Comparison of ENCODE assay signal across 33 mouse cellular contexts in the genomic region with DNA sequence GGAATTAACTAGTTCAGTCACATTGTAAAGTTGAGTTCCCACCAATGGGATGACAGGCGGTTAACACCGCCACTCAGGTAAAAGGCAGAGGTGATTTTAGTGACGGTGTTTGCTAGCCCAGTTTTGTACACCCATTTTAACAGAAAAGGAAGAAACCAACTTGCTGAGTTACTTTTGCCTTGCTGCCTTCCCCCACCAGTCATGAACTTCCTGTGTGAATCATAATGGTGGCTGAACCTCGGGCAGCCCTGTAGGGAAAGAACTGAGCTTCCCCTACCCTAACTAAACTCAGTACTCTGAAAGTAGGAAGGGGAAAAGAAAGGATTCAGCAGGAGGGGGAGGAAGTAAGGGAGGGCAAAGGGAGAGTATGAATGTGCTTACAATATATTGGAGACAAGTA. TPM values are rescaled to one million over a fixed set of nuclear protein-coding genes. Genes with fewer than 3 reads are reported as not detected.
DNase-seq lines count a peak whose midpoint lies in the region; ATAC-seq lines count a peak whose summit lies in the region.
"Had no signal": no experiment of that assay in that cellular context is flagged by ENCODE, and none has a peak within 500 bp of the region (broad histone marks: within the 10 kb centered on the region; RNA-seq: fewer than 3 reads in every experiment).

No protein-coding gene starts in this region.

- 77% methylated on average over 4 of the region's 4 CpGs for WGBS in heart, embryonic 13.5 days
- WGBS in midbrain, embryonic 11.5 days, result 90% methylated on average over 4 of the region's 4 CpGs
- WGBS in midbrain, embryonic 16.5 days, result 91% methylated on average over 4 of the region's 4 CpGs
- 71% methylated on average over 4 of the region's 4 CpGs for WGBS in liver, embryonic 11.5 days

- no peak overlapping the region for H3K4me3 ChIP-seq in heart, embryonic 13.5 days
- H3K4me3 ChIP-seq in midbrain, embryonic 11.5 days (ENCODE audit: low read depth, low read length), result no peak overlapping the region
- no peak overlapping the region for H3K4me3 ChIP-seq in midbrain, embryonic 16.5 days (ENCODE audit: low read depth, low read length)
- no peak overlapping the region for H3K4me3 ChIP-seq in liver, embryonic 11.5 days (ENCODE audit: low read depth, low read length)
- H3K4me3 ChIP-seq: hindbrain, embryonic 13.5 days; midbrain, embryonic 13.5 days; stomach, embryonic 15.5 days had no signal

- H3K27me3 ChIP-seq in heart, embryonic 13.5 days (replicated peaks), result no peaks in the 10 kb centered on the region
- no peaks in the 10 kb centered on the region for H3K27me3 ChIP-seq in midbrain, embryonic 11.5 days (ENCODE audit: control insufficient read depth, insufficient read depth, low read length)
- no peaks in the 10 kb centered on the region for H3K27me3 ChIP-seq in midbrain, embryonic 16.5 days (ENCODE audit: control insufficient read depth, insufficient read depth, low read depth, low read length)
- H3K27me3 ChIP-seq in liver, embryonic 11.5 days (replicated peaks; ENCODE audit: control insufficient read depth, insufficient read depth, low read length), result no peaks in the 10 kb centered on the region
- H3K27me3 ChIP-seq: hindbrain, embryonic 13.5 days; midbrain, embryonic 13.5 days; stomach, embryonic 15.5 days had no signal

- H3K36me3 ChIP-seq in heart, embryonic 13.5 days, result peaks cover 40% of the 10 kb centered on the region
- no peaks in the 10 kb centered on the region for H3K36me3 ChIP-seq in midbrain, embryonic 11.5 days (ENCODE audit: control insufficient read depth, insufficient read depth, low read length)
- no peaks in the 10 kb centered on the region for H3K36me3 ChIP-seq in midbrain, embryonic 16.5 days (ENCODE audit: control insufficient read depth, insufficient read depth, low read length)
- no peaks in the 10 kb centered on the region for H3K36me3 ChIP-seq in liver, embryonic 11.5 days (ENCODE audit: control insufficient read depth, insufficient read depth, low read length)
- H3K36me3 ChIP-seq: hindbrain, embryonic 13.5 days; midbrain, embryonic 13.5 days; stomach, embryonic 15.5 days had no signal

- no peak for ATAC-seq in heart, embryonic 13.5 days (ENCODE audit: extremely low read depth, insufficient number of reproducible peaks, low FRiP score, low TSS enrichment)
- ATAC-seq in midbrain, embryonic 11.5 days (ENCODE audit: low FRiP score), result no peak
- ATAC-seq in midbrain, embryonic 16.5 days, result no peak
- no peak for ATAC-seq in liver, embryonic 11.5 days (replicated peaks; ENCODE audit: low FRiP score)
- ATAC-seq: activated CD4-positive, CD25-positive, alpha-beta regulatory T cell, adult 4 months; inflammation-experienced regulatory T-cells, adult 6 months; midbrain, embryonic 13.5 days had no signal

- H3K4me1 ChIP-seq in heart, embryonic 13.5 days, result peaks cover 14% of the 10 kb centered on the region
- no peaks in the 10 kb centered on the region for H3K4me1 ChIP-seq in midbrain, embryonic 11.5 days (ENCODE audit: control insufficient read depth, insufficient read depth, low read length)
- no peaks in the 10 kb centered on the region for H3K4me1 ChIP-seq in midbrain, embryonic 16.5 days (ENCODE audit: control insufficient read depth, insufficient read depth, low read length)
- H3K4me1 ChIP-seq in liver, embryonic 11.5 days (replicated peaks; ENCODE audit: control insufficient read depth, insufficient read depth, low read length), result peaks cover 16% of the 10 kb centered on the region
- H3K4me1 ChIP-seq: hindbrain, embryonic 13.5 days; midbrain, embryonic 13.5 days had no signal

- DNase-seq in heart, adult 8-10 months (ENCODE audit: low spot score), result no peak
- DNase-seq in midbrain, embryonic 11.5 days (ENCODE audit: low spot score, missing footprints), result peak; percentile 59
- DNase-seq in liver, embryonic 11.5 days (ENCODE audit: low spot score), result no peak
- DNase-seq in right cerebral cortex, postnatal 4 days, result no peak
- DNase-seq in adrenal gland, postnatal 25 days, result no peak
- DNase-seq: adrenal gland, postnatal 10 days; cerebellum, adult 11-12 months; cerebellum, postnatal 25 days; embryo, embryonic 11 days; heart, postnatal 14 days; kidney, adult 2 months; kidney, postnatal 10 days; thymus, adult 18-20 months; thymus, postnatal 4 days had no signal

- peak overlapping the region; percentile 81; the same call in 1 of the 2 replicates for H3K27ac ChIP-seq in heart, embryonic 13.5 days (replicated peaks)
- no peak overlapping the region for H3K27ac ChIP-seq in midbrain, embryonic 11.5 days (ENCODE audit: low read depth, low read length)
- no peak overlapping the region for H3K27ac ChIP-seq in midbrain, embryonic 16.5 days (ENCODE audit: low read length)
- H3K27ac ChIP-seq in liver, embryonic 11.5 days (ENCODE audit: low read depth, low read length), result peak overlapping the region; percentile 55
- H3K27ac ChIP-seq: hindbrain, embryonic 13.5 days; midbrain, embryonic 13.5 days; stomach, embryonic 15.5 days had no signal

- no peak overlapping the region for H3K9ac ChIP-seq in heart, embryonic 13.5 days
- H3K9ac ChIP-seq in midbrain, embryonic 11.5 days (ENCODE audit: low read length), result no peak overlapping the region
- H3K9ac ChIP-seq in midbrain, embryonic 16.5 days (ENCODE audit: low read depth, low read length), result no peak overlapping the region
- H3K9ac ChIP-seq in liver, embryonic 11.5 days (ENCODE audit: low read depth, low read length), result no peak overlapping the region
- H3K9ac ChIP-seq: hindbrain, embryonic 13.5 days; midbrain, embryonic 13.5 days; stomach, embryonic 15.5 days had no signal

- no peak overlapping the region for H3K4me2 ChIP-seq in heart, embryonic 13.5 days
- H3K4me2 ChIP-seq in midbrain, embryonic 11.5 days, result no peak overlapping the region
- H3K4me2 ChIP-seq in midbrain, embryonic 16.5 days (ENCODE audit: low read length), result no peak overlapping the region
- H3K4me2 ChIP-seq in liver, embryonic 11.5 days, result no peak overlapping the region
- H3K4me2 ChIP-seq: hindbrain, embryonic 13.5 days; midbrain, embryonic 13.5 days; stomach, embryonic 15.5 days had no signal

- no peaks in the 10 kb centered on the region for H3K9me3 ChIP-seq in heart, embryonic 13.5 days
- no peaks in the 10 kb centered on the region for H3K9me3 ChIP-seq in midbrain, embryonic 11.5 days (ENCODE audit: control insufficient read depth, low read length)
- no peaks in the 10 kb centered on the region for H3K9me3 ChIP-seq in midbrain, embryonic 16.5 days (replicated peaks; ENCODE audit: control insufficient read depth, low read length, poor library complexity, severe bottlenecking)
- H3K9me3 ChIP-seq in liver, embryonic 11.5 days (ENCODE audit: control insufficient read depth, low read length), result no peaks in the 10 kb centered on the region
- H3K9me3 ChIP-seq: hindbrain, embryonic 13.5 days; midbrain, embryonic 13.5 days; stomach, embryonic 15.5 days had no signal

RNA-seq across cellular contexts. Expression of a gene that starts 12.5 kb away (rescaled TPM):
- polyA plus RNA-seq in heart, embryonic 13.5 days (2015; fragmentation: Nextera tagmentation; extraction: Ambion mirVana), result 0.31 and 0.67 TPM in 2 replicates
- 1 to 10 TPM in 1 of 4 experiments, under 1 TPM in 2, not detected in 1; 0.56 to 1.4 (median 0.68) TPM for total RNA-seq in heart, adult 8-10 months (2022)
- polyA plus RNA-seq in midbrain, embryonic 11.5 days (2014; fragmentation: Nextera tagmentation; extraction: Ambion mirVana), result 0.16 and 0.34 TPM in 2 replicates
- polyA plus RNA-seq in midbrain, embryonic 16.5 days (2015; fragmentation: Nextera tagmentation; extraction: Ambion mirVana), result not detected in 2 replicates
- 0.23 TPM in 1 of 2 replicates, not detected in the other for polyA plus RNA-seq in liver, embryonic 11.5 days (2014; fragmentation: Nextera tagmentation; extraction: Ambion mirVana)
- 0.79 and 2.4 TPM in 2 replicates for total RNA-seq in adrenal gland, postnatal 25 days (2021)
- total RNA-seq: ES-E14; megakaryocyte progenitor cell, adult 5-6 weeks had no signal
- polyA plus RNA-seq: activated CD4-positive, CD25-positive, alpha-beta regulatory T cell, adult 4 months; embryonic facial prominence, embryonic 14.5 days; hindbrain, embryonic 13.5 days; inflammation-experienced regulatory T-cells, adult 6 months; lung, embryonic 16.5 days; midbrain, embryonic 13.5 days; neural tube, embryonic 14.5 days had no signal

RNA-seq across cellular contexts. Expression of a gene that starts 14.4 kb away (rescaled TPM):
- 62.0 and 66.4 TPM in 2 replicates for polyA plus RNA-seq in heart, embryonic 13.5 days (2015; fragmentation: Nextera tagmentation; extraction: Ambion mirVana)
- total RNA-seq in heart, adult 8-10 months (2022), result 10 to 100 TPM; 55.7 to 60.2 (median 57.9) TPM
- polyA plus RNA-seq in midbrain, embryonic 11.5 days (2014; fragmentation: Nextera tagmentation; extraction: Ambion mirVana), result 29.2 and 31.2 TPM in 2 replicates
- polyA plus RNA-seq in midbrain, embryonic 16.5 days (2015; fragmentation: Nextera tagmentation; extraction: Ambion mirVana), result 11.2 and 11.3 TPM in 2 replicates
- polyA plus RNA-seq in liver, embryonic 11.5 days (2014; fragmentation: Nextera tagmentation; extraction: Ambion mirVana), result 73.4 and 77.6 TPM in 2 replicates
- 63.6 and 68.6 TPM in 2 replicates for total RNA-seq in adrenal gland, postnatal 25 days (2021)

RNA-seq across cellular contexts. Expression of a gene that starts 40.4 kb away (rescaled TPM):
- 4.7 and 6.9 TPM in 2 replicates for polyA plus RNA-seq in heart, embryonic 13.5 days (2015; fragmentation: Nextera tagmentation; extraction: Ambion mirVana)
- total RNA-seq in heart, adult 8-10 months (2022), result 1 to 10 TPM; 2.3 to 4.7 (median 3.4) TPM
- polyA plus RNA-seq in midbrain, embryonic 11.5 days (2014; fragmentation: Nextera tagmentation; extraction: Ambion mirVana), result 1.9 and 5.6 TPM in 2 replicates
- 1.4 and 2.8 TPM in 2 replicates for polyA plus RNA-seq in midbrain, embryonic 16.5 days (2015; fragmentation: Nextera tagmentation; extraction: Ambion mirVana)
- 8.7 and 10.6 TPM in 2 replicates for polyA plus RNA-seq in liver, embryonic 11.5 days (2014; fragmentation: Nextera tagmentation; extraction: Ambion mirVana)
- total RNA-seq in adrenal gland, postnatal 25 days (2021), result 6.4 and 11.2 TPM in 2 replicates
- polyA plus RNA-seq: activated CD4-positive, CD25-positive, alpha-beta regulatory T cell, adult 4 months; C2C12; inflammation-experienced regulatory T-cells, adult 6 months had no signal

RNA-seq across cellular contexts. Expression of a gene that starts 41.7 kb away (rescaled TPM):
- not detected in 2 replicates for polyA plus RNA-seq in heart, embryonic 13.5 days (2015; fragmentation: Nextera tagmentation; extraction: Ambion mirVana)
- not detected for total RNA-seq in heart, adult 8-10 months (2022)
- polyA plus RNA-seq in midbrain, embryonic 11.5 days (2014; fragmentation: Nextera tagmentation; extraction: Ambion mirVana), result not detected in 2 replicates
- not detected in 2 replicates for polyA plus RNA-seq in midbrain, embryonic 16.5 days (2015; fragmentation: Nextera tagmentation; extraction: Ambion mirVana)
- polyA plus RNA-seq in liver, embryonic 11.5 days (2014; fragmentation: Nextera tagmentation; extraction: Ambion mirVana), result not detected in 2 replicates
- total RNA-seq in adrenal gland, postnatal 25 days (2021), result not detected in 2 replicates
- total RNA-seq: adrenal gland, postnatal 10 days; ES-E14; gastrocnemius, adult 8-10 months; heart, postnatal 14 days; layer of hippocampus, adult 18-20 months; layer of hippocampus, postnatal 25 days; left cerebral cortex, postnatal 14 days; megakaryocyte progenitor cell, adult 5-6 weeks had no signal
- polyA plus RNA-seq: activated CD4-positive, CD25-positive, alpha-beta regulatory T cell, adult 4 months; C2C12; embryonic facial prominence, embryonic 14.5 days; frontal cortex, adult 2 months; hindbrain, embryonic 13.5 days; inflammation-experienced regulatory T-cells, adult 6 months; kidney, adult 2 months; limb, embryonic 14.5 days; lung, embryonic 16.5 days; midbrain, embryonic 13.5 days; neural tube, embryonic 14.5 days; stomach, embryonic 15.5 days had no signal

RNA-seq across cellular contexts. Expression of a gene that starts 44.4 kb away (rescaled TPM):
- not detected in 2 replicates for polyA plus RNA-seq in heart, embryonic 13.5 days (2015; fragmentation: Nextera tagmentation; extraction: Ambion mirVana)
- total RNA-seq in heart, adult 8-10 months (2022), result under 1 TPM in 2 of 4 experiments, not detected in 2; 0.20 to 0.41 TPM
- polyA plus RNA-seq in midbrain, embryonic 11.5 days (2014; fragmentation: Nextera tagmentation; extraction: Ambion mirVana), result not detected in 2 replicates
- not detected in 2 replicates for polyA plus RNA-seq in midbrain, embryonic 16.5 days (2015; fragmentation: Nextera tagmentation; extraction: Ambion mirVana)
- polyA plus RNA-seq in liver, embryonic 11.5 days (2014; fragmentation: Nextera tagmentation; extraction: Ambion mirVana), result 0.10 TPM in 1 of 2 replicates, not detected in the other
- total RNA-seq in adrenal gland, postnatal 25 days (2021), result 0.55 TPM in 1 of 2 replicates, not detected in the other
- total RNA-seq: ES-E14 had no signal
- polyA plus RNA-seq: activated CD4-positive, CD25-positive, alpha-beta regulatory T cell, adult 4 months; C2C12; embryonic facial prominence, embryonic 14.5 days; hindbrain, embryonic 13.5 days; lung, embryonic 16.5 days; midbrain, embryonic 13.5 days; neural tube, embryonic 14.5 days had no signal

Comparison
In these comparisons a context has a peak if more than half of its experiments do, and no peak if none do; other contexts are left out.
1. H3K27ac ChIP-seq: peak in heart, embryonic 13.5 days (single experiment) and liver, embryonic 11.5 days (single experiment); none in midbrain, embryonic 11.5 days (single experiment) and midbrain, embryonic 16.5 days (single experiment).